In genomic region chr6:57535386-57535936, GRCm38 (mm10) we compare ENCODE assay signal across 8 mouse cellular contexts. TPM values are rescaled to one million over a fixed set of nuclear protein-coding genes. Genes with fewer than 3 reads are reported as not detected.
DNase-seq lines count a peak whose midpoint lies in the region; ATAC-seq lines count a peak whose summit lies in the region.

Gene Ppm1k, minus strand, starts transcription at chr6:57535468.

- H3K4me1 ChIP-seq in hindbrain, embryonic 11.5 days (replicated peaks; ENCODE audit: control insufficient read depth, insufficient read depth, low read length), result 0 out of 2 replicates have a peak, but pooled peaks cover 2% of the 10 kb centered on the region

- H3K4me3 ChIP-seq in hindbrain, embryonic 11.5 days (ENCODE audit: low read depth, low read length), result peak within 1 kb of the TSS; percentile 67

- no peaks in the 10 kb centered on the region for H3K9me3 ChIP-seq in hindbrain, embryonic 11.5 days (ENCODE audit: control insufficient read depth, low read length)

- ATAC-seq in hindbrain, embryonic 11.5 days (ENCODE audit: low FRiP score), result peak; percentile 99

- peak within 1 kb of the TSS; percentile 73 for H3K9ac ChIP-seq in hindbrain, embryonic 11.5 days (ENCODE audit: low read depth, low read length)

- H3K27ac ChIP-seq in hindbrain, embryonic 11.5 days (ENCODE audit: low read depth, low read length), result peak within 1 kb of the TSS; percentile 24; the same call in 1 of the 2 replicates

- no peaks in the 10 kb centered on the region for H3K27me3 ChIP-seq in hindbrain, embryonic 11.5 days (ENCODE audit: control insufficient read depth, insufficient read depth, low read length)

- no peaks in the 10 kb centered on the region for H3K36me3 ChIP-seq in hindbrain, embryonic 11.5 days (ENCODE audit: control insufficient read depth, insufficient read depth, low read length)

- H3K4me2 ChIP-seq in hindbrain, embryonic 11.5 days (replicated peaks; ENCODE audit: low read depth, low read length), result peak within 1 kb of the TSS; percentile 70

- WGBS in hindbrain, embryonic 11.5 days, result 1% methylated on average over 24 of the region's 24 CpGs

- DNase-seq in Muller cell, postnatal 12 days (ENCODE audit: inconsistent ontology term), result peak; percentile 99
- peak; percentile 99 for DNase-seq in cerebellum, adult 9-11 months
- peak; percentile 99 to 100 for DNase-seq in frontal cortex, adult 2 months (ENCODE audit: extremely low spot score in 1 of 2, low spot score in 1 of 2)
- peak; percentile 96 for DNase-seq in hindbrain, embryonic 11.5 days (ENCODE audit: low spot score)
- DNase-seq in layer of hippocampus, postnatal 10 days (ENCODE audit: low spot score in 2 of 2), result peak; percentile 98 to 99
- DNase-seq in lung, postnatal 10 days, result peak; percentile 100
- DNase-seq in ovary, postnatal 36 days (ENCODE audit: low spot score), result peak; percentile 97
- DNase-seq in thymus, postnatal 25 days, result peak; percentile 96

RNA-seq across cellular contexts. Expression of gene Ppm1k, which starts in this region (rescaled TPM):
- polyA plus RNA-seq in frontal cortex, adult 2 months (2012; rRNA removed), result 32.9 and 35.2 TPM in 2 replicates
- 6.1 and 8.2 TPM in 2 replicates for polyA plus RNA-seq in hindbrain, embryonic 11.5 days (2014; fragmentation: Nextera tagmentation; extraction: Ambion mirVana)
- total RNA-seq in layer of hippocampus, postnatal 10 days (2021), result 10 to 100 TPM; 27.4 to 29.8 TPM

Comparison
In these comparisons a context has a peak if more than half of its experiments do, and no peak if none do; other contexts are left out.
1. Peak in every context shown above with its lines: DNase-seq, ATAC-seq, H3K4me3 ChIP-seq and H3K27ac ChIP-seq.